Mouse (Mus musculus): ENCODE data around the gene Myo16. TPM values are rescaled to one million over a fixed set of nuclear protein-coding genes. Genes with fewer than 3 reads are reported as not detected.

Myo16 gene
- polyA plus RNA-seq, 1 experiment: not detected

GRCm38 (mm10) chr8:10411511-10411910 lies 257.8 kb downstream of the Myo16 start:
- H3K27me3 ChIP-seq (ENCODE audit: control insufficient read depth): no peaks in the 10 kb centered on the region
- no peak overlapping the region for H3K4me3 ChIP-seq (replicated peaks)
- no peak for TF ChIP-seq TAL1 (IDR thresholded peaks at IDR 0.05; ENCODE audit: low read length)
- no peak for TF ChIP-seq GATA1 (IDR thresholded peaks at IDR 0.05; ENCODE audit: low read length)

DNA sequence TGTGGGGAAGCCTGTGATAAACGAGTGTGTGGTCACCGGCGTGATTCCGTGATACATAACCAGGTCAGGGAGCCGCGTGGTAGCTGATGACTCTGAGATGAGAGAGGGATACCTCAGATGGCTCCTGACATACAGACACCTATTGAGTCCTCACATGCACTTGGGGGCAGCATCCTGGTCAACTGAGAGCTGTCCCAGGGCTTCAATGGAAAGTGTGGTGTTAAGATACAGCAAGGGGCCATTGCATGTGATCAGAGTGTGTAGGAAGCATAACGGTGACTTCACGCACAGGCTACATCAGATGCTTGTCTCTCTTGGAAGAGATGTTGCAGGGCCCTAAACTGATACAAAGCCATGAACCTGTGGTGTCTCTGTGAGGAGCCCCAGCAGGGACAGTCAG lies 260.2 kb downstream of the Myo16 start:
- H3K4me3 ChIP-seq (replicated peaks): no peak overlapping the region
- H3K4me1 ChIP-seq (ENCODE audit: control insufficient read depth): no peaks in the 10 kb centered on the region
- no peaks in the 10 kb centered on the region for H3K27me3 ChIP-seq (ENCODE audit: control insufficient read depth)
- H3K36me3 ChIP-seq (ENCODE audit: control insufficient read depth): no peaks in the 10 kb centered on the region
- H3K9me3 ChIP-seq (ENCODE audit: control insufficient read depth, low read length): no peaks in the 10 kb centered on the region
- TF ChIP-seq TAL1 (IDR thresholded peaks at IDR 0.05; ENCODE audit: low read length) (no peak), GATA1 (IDR thresholded peaks at IDR 0.05; ENCODE audit: low read length) (no peak)

More at GRCm38 (mm10) chr8:10411511-10411910, 257.8 kb downstream of the Myo16 start:
- Histone ChIP-seq H3K9me3 (ENCODE audit: control insufficient read depth, low read length) (no peaks in the 10 kb centered on the region), H3K36me3 (ENCODE audit: control insufficient read depth) (no peaks in the 10 kb centered on the region), H3K4me1 (ENCODE audit: control insufficient read depth) (no peaks in the 10 kb centered on the region)

- TF ChIP-seq GATA1 (IDR thresholded peaks at IDR 0.05; ENCODE audit: low read length) (no peak), TAL1 (IDR thresholded peaks at IDR 0.05; ENCODE audit: low read length) (no peak)
- Histone ChIP-seq H3K4me3 (replicated peaks) (no peak overlapping the region), H3K4me1 (ENCODE audit: control insufficient read depth) (no peaks in the 10 kb centered on the region), H3K36me3 (ENCODE audit: control insufficient read depth) (no peaks in the 10 kb centered on the region), H3K9me3 (ENCODE audit: control insufficient read depth, low read length) (no peaks in the 10 kb centered on the region), H3K27me3 (ENCODE audit: control insufficient read depth) (no peaks in the 10 kb centered on the region)
Measured at GRCm38 (mm10) chr8:10414684-10415212, 261.0 kb downstream of the Myo16 start.

DNA sequence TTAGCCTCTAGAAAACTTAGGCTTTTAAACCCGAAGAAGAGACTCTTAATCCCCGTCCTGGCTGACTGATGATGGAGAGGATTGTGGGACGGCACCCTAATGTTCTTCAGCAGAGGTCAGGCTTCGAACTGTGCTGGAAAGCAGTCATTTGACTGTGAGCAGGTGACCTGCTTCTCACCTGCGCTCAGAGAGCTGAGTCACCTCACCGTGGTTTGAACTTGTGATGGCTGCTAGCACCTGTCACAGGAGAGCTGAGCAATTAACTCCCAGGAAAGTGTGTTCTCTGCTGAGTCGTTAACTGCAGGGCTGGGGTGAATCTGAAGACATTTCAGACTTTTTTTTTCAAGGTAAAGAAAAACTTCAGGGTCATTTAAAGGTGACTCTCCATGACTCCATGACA lies 261.6 kb downstream of the Myo16 start:
- no peak overlapping the region for H3K4me3 ChIP-seq (replicated peaks)

GRCm38 (mm10) chr8:10415885-10416284 lies 262.2 kb downstream of the Myo16 start:
- no peaks in the 10 kb centered on the region for H3K36me3 ChIP-seq (ENCODE audit: control insufficient read depth)
- no peak for TF ChIP-seq TAL1 (IDR thresholded peaks at IDR 0.05; ENCODE audit: low read length)
- TF ChIP-seq GATA1 (IDR thresholded peaks at IDR 0.05; ENCODE audit: low read length): no peak
- H3K4me1 ChIP-seq (ENCODE audit: control insufficient read depth): no peaks in the 10 kb centered on the region
- H3K27me3 ChIP-seq (ENCODE audit: control insufficient read depth): no peaks in the 10 kb centered on the region
- no peak overlapping the region for H3K4me3 ChIP-seq (replicated peaks)
- H3K9me3 ChIP-seq (ENCODE audit: control insufficient read depth, low read length): no peaks in the 10 kb centered on the region

More for the DNA sequence above, 261.6 kb downstream of the Myo16 start:
- Histone ChIP-seq H3K4me1 (ENCODE audit: control insufficient read depth) (no peaks in the 10 kb centered on the region), H3K27me3 (ENCODE audit: control insufficient read depth) (no peaks in the 10 kb centered on the region), H3K9me3 (ENCODE audit: control insufficient read depth, low read length) (no peaks in the 10 kb centered on the region), H3K36me3 (ENCODE audit: control insufficient read depth) (no peaks in the 10 kb centered on the region)
- TF ChIP-seq GATA1 (IDR thresholded peaks at IDR 0.05; ENCODE audit: low read length) (no peak), TAL1 (IDR thresholded peaks at IDR 0.05; ENCODE audit: low read length) (no peak)

DNA sequence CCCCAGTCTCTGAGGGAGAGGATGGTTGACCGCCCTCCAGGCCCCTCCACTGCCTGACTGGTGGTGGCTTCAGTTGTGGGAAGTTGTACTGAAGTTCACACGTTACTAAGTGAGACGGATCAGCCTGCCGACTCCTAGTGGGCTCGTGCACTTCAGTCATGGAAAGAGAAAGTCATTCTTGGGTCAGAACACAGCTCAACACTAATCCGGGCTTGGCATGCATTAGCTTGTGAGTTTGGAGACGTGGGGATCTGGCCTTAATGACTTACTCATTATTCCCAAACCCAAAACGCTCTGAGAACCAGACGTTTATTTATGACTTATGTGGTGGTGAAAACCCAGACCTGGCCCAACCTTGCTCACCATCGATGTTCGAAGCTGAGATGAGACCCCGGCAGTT lies 263.1 kb downstream of the Myo16 start:
- TF ChIP-seq TAL1 (IDR thresholded peaks at IDR 0.05; ENCODE audit: low read length): no peak
- no peak for TF ChIP-seq GATA1 (IDR thresholded peaks at IDR 0.05; ENCODE audit: low read length)
- no peaks in the 10 kb centered on the region for H3K36me3 ChIP-seq (ENCODE audit: control insufficient read depth)
- H3K4me3 ChIP-seq (replicated peaks): no peak overlapping the region
- no peaks in the 10 kb centered on the region for H3K4me1 ChIP-seq (ENCODE audit: control insufficient read depth)
- no peaks in the 10 kb centered on the region for H3K27me3 ChIP-seq (ENCODE audit: control insufficient read depth)
- H3K9me3 ChIP-seq (ENCODE audit: control insufficient read depth, low read length): no peaks in the 10 kb centered on the region

DNA sequence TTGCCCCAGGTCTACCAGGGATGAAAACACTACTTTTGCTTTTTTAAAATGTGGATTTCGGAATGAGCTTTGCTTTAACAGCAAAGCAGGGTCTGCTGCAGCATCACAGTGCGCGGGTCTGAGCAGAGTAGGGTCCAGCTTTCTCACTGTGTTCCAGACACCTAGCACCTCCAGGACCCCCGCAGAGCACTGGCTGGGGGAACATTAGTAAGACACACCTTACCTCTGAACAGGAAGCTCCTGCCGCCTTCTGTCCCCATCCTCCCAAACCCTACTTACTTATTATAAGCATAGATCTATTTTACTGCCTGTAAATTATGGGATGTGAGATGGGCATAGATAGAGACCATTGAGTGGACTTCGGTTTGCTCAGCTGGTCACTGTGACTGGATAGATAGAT lies 263.6 kb downstream of the Myo16 start:
- no peaks in the 10 kb centered on the region for H3K9me3 ChIP-seq (ENCODE audit: control insufficient read depth, low read length)
- H3K36me3 ChIP-seq (ENCODE audit: control insufficient read depth): no peaks in the 10 kb centered on the region
- H3K4me1 ChIP-seq (ENCODE audit: control insufficient read depth): no peaks in the 10 kb centered on the region
- no peak overlapping the region for H3K4me3 ChIP-seq (replicated peaks)
- H3K27me3 ChIP-seq (ENCODE audit: control insufficient read depth): no peaks in the 10 kb centered on the region
- TF ChIP-seq TAL1 (IDR thresholded peaks at IDR 0.05; ENCODE audit: low read length) (no peak), GATA1 (IDR thresholded peaks at IDR 0.05; ENCODE audit: low read length) (no peak)

DNA sequence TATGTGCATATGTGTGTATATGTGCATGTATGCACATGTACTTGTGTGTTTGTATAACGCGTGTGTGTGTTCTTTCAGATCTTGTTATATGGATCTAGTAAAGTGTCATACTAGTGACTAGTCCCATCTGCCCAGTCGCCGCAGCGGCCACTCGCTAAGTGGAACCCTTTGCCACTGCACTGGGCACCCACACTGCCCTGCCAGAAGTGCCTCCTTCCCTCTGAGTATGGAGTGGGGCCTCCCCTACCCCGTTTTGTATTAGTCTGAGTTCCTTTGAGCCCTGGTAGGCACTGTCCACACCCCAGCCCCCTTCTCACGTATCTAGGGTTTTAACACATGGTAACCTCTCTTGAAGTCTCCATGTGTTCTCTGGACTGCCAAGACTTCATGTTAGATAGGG lies 264.3 kb downstream of the Myo16 start:
- Histone ChIP-seq H3K9me3 (ENCODE audit: control insufficient read depth, low read length) (no peaks in the 10 kb centered on the region), H3K27me3 (ENCODE audit: control insufficient read depth) (no peaks in the 10 kb centered on the region), H3K4me1 (ENCODE audit: control insufficient read depth) (no peaks in the 10 kb centered on the region), H3K36me3 (ENCODE audit: control insufficient read depth) (no peaks in the 10 kb centered on the region), H3K4me3 (replicated peaks) (no peak overlapping the region)
- TF ChIP-seq GATA1 (IDR thresholded peaks at IDR 0.05; ENCODE audit: low read length): no peak
- TF ChIP-seq TAL1 (IDR thresholded peaks at IDR 0.05; ENCODE audit: low read length): no peak

DNA sequence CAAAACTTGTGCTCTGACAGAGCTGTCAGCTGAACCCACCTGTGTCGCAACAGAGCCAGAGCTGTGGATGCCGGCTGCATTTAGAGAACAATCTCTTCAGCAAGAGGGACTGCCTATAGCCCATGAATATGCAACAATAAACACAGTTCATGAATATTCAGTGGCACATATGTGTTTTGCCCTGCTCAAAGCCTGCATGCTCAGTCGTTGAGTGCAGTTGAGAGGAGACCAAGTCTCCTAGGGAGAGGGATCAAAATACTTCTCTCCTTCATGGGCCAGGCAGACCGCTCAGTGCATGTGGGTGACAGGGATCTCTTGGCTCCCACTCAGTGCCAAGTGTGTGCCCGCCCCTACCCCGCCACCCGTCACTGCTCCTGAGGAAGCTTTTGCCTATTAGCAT lies 265.3 kb downstream of the Myo16 start:
- H3K9me3 ChIP-seq (ENCODE audit: control insufficient read depth, low read length): no peaks in the 10 kb centered on the region
- H3K36me3 ChIP-seq (ENCODE audit: control insufficient read depth): no peaks in the 10 kb centered on the region
- no peaks in the 10 kb centered on the region for H3K27me3 ChIP-seq (ENCODE audit: control insufficient read depth)
- no peak for TF ChIP-seq TAL1 (IDR thresholded peaks at IDR 0.05; ENCODE audit: low read length)
- TF ChIP-seq GATA1 (IDR thresholded peaks at IDR 0.05; ENCODE audit: low read length): no peak
- H3K4me3 ChIP-seq (replicated peaks): no peak overlapping the region
- no peaks in the 10 kb centered on the region for H3K4me1 ChIP-seq (ENCODE audit: control insufficient read depth)

DNA sequence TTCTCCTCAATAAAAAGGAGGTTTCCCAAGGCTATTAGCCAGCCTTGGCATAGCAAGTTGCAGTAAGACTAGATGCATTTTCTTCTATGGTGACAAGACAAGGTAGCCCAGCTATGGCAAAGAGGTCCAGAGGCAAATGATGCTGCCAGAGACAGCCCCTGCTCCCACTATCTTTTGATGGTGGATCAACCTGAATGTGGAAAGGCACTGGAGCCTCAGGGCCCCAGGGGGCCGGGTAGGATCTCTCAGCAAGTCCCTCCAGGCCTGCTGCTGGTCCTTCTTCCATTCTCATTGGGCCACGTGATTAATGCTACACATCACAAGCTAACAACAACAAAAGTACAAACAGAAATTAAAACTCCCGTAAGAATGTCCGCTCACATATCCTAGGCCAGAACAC lies 266.0 kb downstream of the Myo16 start:
- TF ChIP-seq TAL1 (IDR thresholded peaks at IDR 0.05; ENCODE audit: low read length) (no peak), GATA1 (IDR thresholded peaks at IDR 0.05; ENCODE audit: low read length) (no peak)
- Histone ChIP-seq H3K9me3 (ENCODE audit: control insufficient read depth, low read length) (no peaks in the 10 kb centered on the region), H3K36me3 (ENCODE audit: control insufficient read depth) (no peaks in the 10 kb centered on the region), H3K4me3 (replicated peaks) (no peak overlapping the region), H3K27me3 (ENCODE audit: control insufficient read depth) (no peaks in the 10 kb centered on the region), H3K4me1 (ENCODE audit: control insufficient read depth) (no peaks in the 10 kb centered on the region)

All from erythroblast, embryonic 14.5 days (primary cell).